Mouse (Mus musculus) bone marrow macrophage, adult 2 months (primary cell): Measurements from ENCODE around the gene Selenof. TPM values are rescaled to one million over a fixed set of nuclear protein-coding genes. Genes with fewer than 3 reads are reported as not detected.

Experiments
- H3K27ac ChIP-seq: 2 replicates; pipeline ENCODE4 v1.5.1; 2012; ENCODE audit warnings: low read depth, low read length; ENCODE audit not compliant: insufficient read depth
- H3K4me1 ChIP-seq: 2 replicates; pipeline ENCODE4 v1.6.1; 2012; ENCODE audit warnings: low read length; ENCODE audit not compliant: control insufficient read depth, insufficient read depth
- H3K4me3 ChIP-seq: 2 replicates; pipeline ENCODE4 v1.5.1; 2012; ENCODE audit warnings: mild to moderate bottlenecking, low read length, moderate library complexity; ENCODE audit not compliant: insufficient read depth
- CTCF ChIP-seq: IDR thresholded peaks from 2 replicates; pipeline ENCODE4 v1.5.1; 2012; ENCODE audit warnings: low read depth, mild to moderate bottlenecking, low read length, moderate library complexity
- POLR2A ChIP-seq: IDR thresholded peaks from 2 replicates; pipeline ENCODE4 v1.6.1; 2012; ENCODE audit warnings: mild to moderate bottlenecking, low read depth, low read length, borderline replicate concordance
- polyA plus RNA-seq: library from polyadenylated mRNA; stranded (reverse); fragments of >200 nt; gene quantifications from 2 replicates; pipeline ENCODE4 v1.2.4, GENCODE M21; 2012; ENCODE audit not compliant: missing spikeins, insufficient read depth, insufficient read length

Gene Selenof
- polyA plus RNA-seq, 1 experiment, result 327 TPM

- H3K4me3 ChIP-seq, result no peak overlapping the region
- no peak overlapping the region for H3K27ac ChIP-seq
- peaks cover 10% of the 10 kb centered on the region for H3K4me1 ChIP-seq
- no peak for TF ChIP-seq CTCF
- TF ChIP-seq POLR2A, result no peak
Measured at GRCm38 (mm10) chr3:144546490-144546889, 23.6 kb upstream of the Selenof start.

- no peak for TF ChIP-seq POLR2A
- TF ChIP-seq CTCF, result no peak
- H3K4me3 ChIP-seq, result no peak overlapping the region
- H3K4me1 ChIP-seq, result peaks cover 14% of the 10 kb centered on the region
- no peak overlapping the region for H3K27ac ChIP-seq
Measured at GRCm38 (mm10) chr3:144548186-144548845, 21.8 kb upstream of the Selenof start.

- H3K4me3 ChIP-seq, result no peak overlapping the region
- TF ChIP-seq POLR2A (no peak), CTCF (no peak)
- no peak overlapping the region for H3K27ac ChIP-seq
- H3K4me1 ChIP-seq, result peaks cover 16% of the 10 kb centered on the region
Measured at GRCm38 (mm10) chr3:144550036-144550435, 20.1 kb upstream of the Selenof start.

DNA sequence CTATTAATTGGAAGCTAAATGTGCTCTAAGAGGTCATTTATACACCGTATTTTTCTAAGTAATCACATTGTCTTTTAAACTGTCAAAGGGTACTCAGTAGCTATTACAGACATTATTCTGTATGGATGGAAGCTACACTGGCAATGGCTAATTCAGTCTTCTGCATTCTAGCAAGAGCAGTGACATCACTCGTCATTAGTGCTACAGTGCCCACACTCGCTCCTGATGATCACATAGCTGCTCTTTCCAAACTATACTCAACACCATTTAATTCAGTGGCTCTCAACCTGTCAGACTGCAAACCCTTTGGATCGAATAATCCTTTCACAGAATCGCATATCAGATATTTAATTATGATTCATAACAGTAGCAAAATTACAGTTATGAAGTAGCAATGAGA is 19.4 kb upstream of the Selenof start:
- H3K27ac ChIP-seq, result no peak overlapping the region
- no peak for TF ChIP-seq CTCF
- no peak overlapping the region for H3K4me3 ChIP-seq
- peaks cover 16% of the 10 kb centered on the region for H3K4me1 ChIP-seq

GRCm38 (mm10) chr3:144551416-144551815 is 18.7 kb upstream of the Selenof start:
- H3K27ac ChIP-seq, result no peak overlapping the region

DNA sequence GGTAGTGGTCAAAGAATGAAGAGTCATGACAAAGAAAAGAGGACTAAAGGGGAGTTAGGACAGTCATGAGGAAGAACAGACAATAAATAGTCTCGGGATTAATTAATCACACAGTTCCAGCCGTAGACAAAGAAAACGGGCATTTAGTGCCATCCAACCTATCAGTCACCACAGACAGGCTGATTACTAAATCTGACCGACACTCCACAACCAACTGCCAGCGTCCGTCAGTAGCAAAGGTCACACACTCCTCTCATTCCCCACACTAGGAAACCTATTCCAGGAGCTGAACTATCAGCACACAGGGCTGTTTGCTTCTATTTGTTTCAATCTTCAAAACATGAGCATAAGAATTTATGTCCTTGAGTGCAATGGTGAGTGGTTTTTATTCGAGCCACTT is 16.2 kb upstream of the Selenof start:
- no peak for TF ChIP-seq CTCF
- TF ChIP-seq POLR2A, result no peak
- no peak overlapping the region for H3K27ac ChIP-seq
- H3K4me3 ChIP-seq, result no peak overlapping the region
- peaks cover 15% of the 10 kb centered on the region for H3K4me1 ChIP-seq

More at GRCm38 (mm10) chr3:144551416-144551815, 18.7 kb upstream of the Selenof start:
- TF ChIP-seq POLR2A (no peak), CTCF (no peak)
- peaks cover 14% of the 10 kb centered on the region for H3K4me1 ChIP-seq
- no peak overlapping the region for H3K4me3 ChIP-seq

DNA sequence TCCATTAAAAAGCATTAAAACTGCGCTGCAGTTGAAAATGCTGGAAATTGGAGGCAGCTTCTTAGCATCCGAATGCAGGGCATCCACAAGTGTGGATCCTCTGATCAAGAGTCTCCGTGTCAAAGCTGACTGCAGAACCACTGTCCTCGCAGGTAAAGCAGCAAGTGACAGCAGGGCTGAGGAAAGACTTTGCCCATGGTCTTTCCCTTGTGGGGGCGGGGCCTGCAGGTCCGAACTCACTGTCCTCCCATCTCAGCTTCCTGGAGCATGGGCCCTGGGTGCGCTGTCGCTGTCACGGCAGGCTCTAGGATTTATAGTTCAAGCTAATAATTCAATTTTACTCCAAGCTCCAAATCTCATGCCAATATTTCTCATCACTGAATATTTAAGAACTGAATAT is 15.6 kb upstream of the Selenof start:
- Histone ChIP-seq H3K4me1 (peaks cover 15% of the 10 kb centered on the region), H3K4me3 (no peak overlapping the region), H3K27ac (no peak overlapping the region)
- no peak for TF ChIP-seq CTCF
- no peak for TF ChIP-seq POLR2A

DNA sequence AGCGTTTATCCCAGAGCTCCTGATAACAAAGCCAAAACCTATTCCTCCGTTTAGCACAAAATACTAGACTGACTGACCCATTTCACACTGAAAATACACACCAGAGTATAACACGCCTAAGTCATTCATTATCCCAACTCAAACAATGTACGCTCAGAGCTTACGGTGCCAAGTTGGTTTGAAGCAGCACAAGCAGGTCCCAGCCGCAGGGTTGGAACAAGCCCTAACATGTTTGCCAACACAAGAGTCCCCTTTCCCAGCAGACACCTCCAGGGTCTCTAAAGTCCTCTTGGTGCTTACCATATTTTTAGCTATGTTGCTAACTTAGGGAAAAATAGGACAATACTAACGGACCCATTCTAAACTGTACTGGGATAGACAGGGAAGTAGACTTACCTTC is 15.0 kb upstream of the Selenof start:
- Histone ChIP-seq H3K27ac (no peak overlapping the region), H3K4me1 (peaks cover 18% of the 10 kb centered on the region), H3K4me3 (no peak overlapping the region)
- TF ChIP-seq CTCF, result no peak
- no peak for TF ChIP-seq POLR2A

GRCm38 (mm10) chr3:144556625-144557324 is 13.3 kb upstream of the Selenof start:
- peaks cover 20% of the 10 kb centered on the region for H3K4me1 ChIP-seq

GRCm38 (mm10) chr3:144558274-144558673 is 11.8 kb upstream of the Selenof start:
- Histone ChIP-seq H3K4me1 (peaks cover 24% of the 10 kb centered on the region), H3K27ac (no peak overlapping the region), H3K4me3 (no peak overlapping the region)
- no peak for TF ChIP-seq CTCF
- no peak for TF ChIP-seq POLR2A

More at GRCm38 (mm10) chr3:144556625-144557324, 13.3 kb upstream of the Selenof start:
- no peak for TF ChIP-seq POLR2A
- no peak for TF ChIP-seq CTCF
- H3K4me3 ChIP-seq, result no peak overlapping the region
- no peak overlapping the region for H3K27ac ChIP-seq
